Mouse (Mus musculus): ENCODE measurements around the gene Ubp1. TPM values are rescaled to one million over a fixed set of nuclear protein-coding genes. Genes with fewer than 3 reads are reported as not detected.

The Ubp1 gene
- total and polyA plus RNA-seq, 3 experiments, result 42.0 to 73.4 (median 51.1) TPM

- no peak overlapping the region for H3K9ac ChIP-seq (ENCODE audit: insufficient read depth, low read depth)
- no peaks in the 10 kb centered on the region for H3K27me3 ChIP-seq (replicated peaks)
- dilution Hi-C loops (cut with MboI; ENCODE audit: extremely low pct_ligation_motif_present, extremely low pct_unique_long_range_greater_than_20kb, low sequenced_read_pairs) (no loop called here), in situ Hi-C loops (cut with MboI; ENCODE audit: low pct_ligation_motif_present, low pct_unique_long_range_greater_than_20kb, low sequenced_read_pairs) (no loop called here)
- no peak overlapping the region for H3K4me2 ChIP-seq (ENCODE audit: insufficient read depth, low read depth, poor library complexity, severe bottlenecking)
- no peaks in the 10 kb centered on the region for H3K79me2 ChIP-seq (replicated peaks; ENCODE audit: control insufficient read depth, extremely low read depth, insufficient read depth, poor library complexity, severe bottlenecking)
- H3K4me3 ChIP-seq (replicated peaks in 1 of 3; ENCODE audit: low read depth in 2 of 3, low read length in 2 of 3, poor library complexity in 1 of 3), result no peak overlapping the region
- TF ChIP-seq NELFE (IDR thresholded peaks at IDR 0.05; ENCODE audit: low read depth, low read length) (no peak), BHLHE40 (IDR thresholded peaks at IDR 0.05; ENCODE audit: low read depth, low read length) (no peak), ELF1 (IDR thresholded peaks at IDR 0.05; ENCODE audit: low read depth, low read length) (no peak), MYC (IDR thresholded peaks at IDR 0.05; ENCODE audit: low read depth, low read length) (no peak), JUN (IDR thresholded peaks at IDR 0.05; ENCODE audit: insufficient read depth, low read depth, low read length) (no peak), ZKSCAN1 (IDR thresholded peaks at IDR 0.05; ENCODE audit: borderline replicate concordance, low read depth, low read length) (no peak), MAX (IDR thresholded peaks at IDR 0.05; ENCODE audit: low read length) (no peak), GABPA (IDR thresholded peaks at IDR 0.05; ENCODE audit: insufficient replicate concordance, low read depth, low read length) (no peak), MAZ (IDR thresholded peaks at IDR 0.05; ENCODE audit: low read depth, low read length) (no peak), UBTF (IDR thresholded peaks at IDR 0.05; ENCODE audit: low read depth, low read length) (no peak), MEF2A (IDR thresholded peaks at IDR 0.05; ENCODE audit: borderline replicate concordance, low read depth, low read length) (no peak), EP300 (IDR thresholded peaks at IDR 0.05; ENCODE audit: low read length) (no peak), USF1 (IDR thresholded peaks at IDR 0.05; ENCODE audit: low read depth, low read length) (no peak), PAX5 (IDR thresholded peaks at IDR 0.05; ENCODE audit: low read length) (no peak), RCOR1 (conservative IDR thresholded peaks at IDR 0.05; ENCODE audit: low read depth, low read length) (no peak), ETS1 (conservative IDR thresholded peaks at IDR 0.05; ENCODE audit: low read depth, low read length) (no peak), SMC3 (IDR thresholded peaks at IDR 0.05; ENCODE audit: low read depth, low read length) (no peak)
- H3K4me1 ChIP-seq (ENCODE audit: control insufficient read depth in 1 of 2, insufficient read depth in 2 of 2), result peaks cover 2 to 10% of the 10 kb centered on the region in 2 experiments; a peak in 3 of 4 replicates
- H3K36me3 ChIP-seq (replicated peaks in 1 of 2; ENCODE audit: control insufficient read depth in 1 of 2, insufficient read depth in 1 of 2, low read length in 1 of 2), result peaks cover 78 to 95% of the 10 kb centered on the region in 2 experiments
- DNase-seq (ENCODE audit: extremely low read depth), result no peak
- no peak overlapping the region for H3K27ac ChIP-seq (ENCODE audit: insufficient read depth, low read depth)
- H3K9me3 ChIP-seq (replicated peaks; ENCODE audit: low read length), result no peaks in the 10 kb centered on the region
These were observed 43.1 kb downstream of the Ubp1 start for GRCm38 (mm10) chr9:113973857-113974256.

GRCm38 (mm10) chr9:113974945-113975344 lies 44.2 kb downstream of the Ubp1 start:
- dilution Hi-C loops (cut with MboI; ENCODE audit: extremely low pct_ligation_motif_present, extremely low pct_unique_long_range_greater_than_20kb, low sequenced_read_pairs), result no loop called here

More at GRCm38 (mm10) chr9:113974945-113975344, 44.2 kb downstream of the Ubp1 start:
- TF ChIP-seq RCOR1 (conservative IDR thresholded peaks at IDR 0.05; ENCODE audit: low read depth, low read length) (no peak), ZC3H11A (IDR thresholded peaks at IDR 0.05; ENCODE audit: low read depth, low read length) (no peak), KAT2A (IDR thresholded peaks at IDR 0.05; ENCODE audit: insufficient replicate concordance, low read length) (no peak), NRF1 (IDR thresholded peaks at IDR 0.05; ENCODE audit: low read depth, low read length) (no peak), CHD2 (IDR thresholded peaks at IDR 0.05; ENCODE audit: low read length) (no peak), ELF1 (IDR thresholded peaks at IDR 0.05; ENCODE audit: low read depth, low read length) (no peak), NELFE (IDR thresholded peaks at IDR 0.05; ENCODE audit: low read depth, low read length) (no peak), CTCF (conservative IDR thresholded peaks at IDR 0.05 in 1 of 2, IDR thresholded peaks at IDR 0.05 in 1 of 2; ENCODE audit: low read depth in 2 of 2, low read length in 2 of 2) (no peak), POLR2AphosphoS2 (IDR thresholded peaks at IDR 0.05; ENCODE audit: low read depth, low read length) (no peak), MAFK (IDR thresholded peaks at IDR 0.05; ENCODE audit: insufficient replicate concordance, low read length) (no peak), UBTF (IDR thresholded peaks at IDR 0.05; ENCODE audit: low read depth, low read length) (no peak), IRF4 (IDR thresholded peaks at IDR 0.05; ENCODE audit: low read depth, low read length) (no peak), SIN3A (IDR thresholded peaks at IDR 0.05; ENCODE audit: low read length) (no peak), MAZ (IDR thresholded peaks at IDR 0.05; ENCODE audit: low read depth, low read length) (no peak), PAX5 (IDR thresholded peaks at IDR 0.05; ENCODE audit: low read length) (no peak), POLR2A (IDR thresholded peaks at IDR 0.05; ENCODE audit: low read depth, low read length) (no peak), SMC3 (IDR thresholded peaks at IDR 0.05; ENCODE audit: low read depth, low read length) (no peak), MXI1 (IDR thresholded peaks at IDR 0.05; ENCODE audit: low read depth, low read length) (no peak)
- in situ Hi-C loops (cut with MboI; ENCODE audit: low pct_ligation_motif_present, low pct_unique_long_range_greater_than_20kb, low sequenced_read_pairs), result no loop called here
- DNase-seq (ENCODE audit: extremely low read depth), result no peak
- H3K27me3 ChIP-seq (replicated peaks), result no peaks in the 10 kb centered on the region
- H3K27ac ChIP-seq (ENCODE audit: insufficient read depth, low read depth), result no peak overlapping the region
- H3K36me3 ChIP-seq (replicated peaks in 1 of 2; ENCODE audit: control insufficient read depth in 1 of 2, insufficient read depth in 1 of 2, low read length in 1 of 2), result peaks cover 76 to 95% of the 10 kb centered on the region in 2 experiments
- no peaks in the 10 kb centered on the region for H3K9me3 ChIP-seq (replicated peaks; ENCODE audit: low read length)
- H3K79me2 ChIP-seq (replicated peaks; ENCODE audit: control insufficient read depth, extremely low read depth, insufficient read depth, poor library complexity, severe bottlenecking), result no peaks in the 10 kb centered on the region
- no peak overlapping the region for H3K4me2 ChIP-seq (ENCODE audit: insufficient read depth, low read depth, poor library complexity, severe bottlenecking)
- peaks cover 2 to 10% of the 10 kb centered on the region in 2 experiments; a peak in 3 of 4 replicates for H3K4me1 ChIP-seq (ENCODE audit: control insufficient read depth in 1 of 2, insufficient read depth in 2 of 2)
- no peak overlapping the region for H3K4me3 ChIP-seq (replicated peaks in 1 of 3; ENCODE audit: low read depth in 2 of 3, low read length in 2 of 3, poor library complexity in 1 of 3)
- no peak overlapping the region for H3K9ac ChIP-seq (ENCODE audit: insufficient read depth, low read depth)

All from CH12.LX (cell line).